Mouse (Mus musculus): Measurements from ENCODE around the gene Fam167b. TPM values are rescaled to one million over a fixed set of nuclear protein-coding genes. Genes with fewer than 3 reads are reported as not detected.

The Fam167b gene
- polyA plus RNA-seq, 1 experiment from 2014 or later, result 15.0 TPM

DNA sequence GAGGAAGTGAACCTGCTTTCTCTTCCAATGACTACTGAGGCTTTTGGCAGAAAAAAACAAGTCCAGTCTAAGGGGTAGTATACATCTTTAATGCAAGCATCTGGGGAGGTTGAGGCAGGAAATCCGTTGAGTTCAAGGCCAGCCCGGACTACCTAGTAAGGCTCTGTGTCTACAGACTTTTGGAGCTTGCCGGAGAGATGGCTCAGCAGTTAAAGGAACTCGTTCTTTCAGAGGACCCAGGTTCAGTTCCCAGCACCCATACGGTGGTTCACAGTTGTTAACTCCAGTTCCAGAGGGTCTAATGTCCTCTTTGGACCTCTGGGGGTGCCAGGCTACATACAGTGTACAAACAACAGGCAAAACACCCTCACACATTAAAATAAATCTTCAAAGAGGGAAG, 39.7 kb upstream of the Fam167b start:
- H3K4me3 ChIP-seq (ENCODE audit: low read depth, low read length), result peak overlapping the region; percentile 75
- peak overlapping the region; percentile 78 for H3K9ac ChIP-seq (replicated peaks)
- H3K27me3 ChIP-seq (ENCODE audit: insufficient read depth, low read length), result no peaks in the 10 kb centered on the region
- H3K36me3 ChIP-seq (replicated peaks; ENCODE audit: insufficient read depth, low read length), result peaks cover 2% of the 10 kb centered on the region; the same call in 1 of the 2 replicates
- H3K4me2 ChIP-seq (ENCODE audit: low read depth, low read length), result peak overlapping the region; percentile 98
- ATAC-seq (no peak), DNase-seq (no peak)
- TF ChIP-seq EP300 (IDR thresholded peaks at IDR 0.05; ENCODE audit: low read depth) (no peak), CTCF (IDR thresholded peaks at IDR 0.05; ENCODE audit: low read depth) (no peak)
- H3K4me1 ChIP-seq (ENCODE audit: insufficient read depth), result peaks cover 16% of the 10 kb centered on the region
- no peak overlapping the region; the same call in 1 of the 2 replicates for H3K27ac ChIP-seq (ENCODE audit: low read depth)
- WGBS (ENCODE audit: insufficient replicate concordance), result 93% methylated on average over 5 of the region's 5 CpGs
- no peaks in the 10 kb centered on the region for H3K9me3 ChIP-seq (ENCODE audit: low read length)

DNA sequence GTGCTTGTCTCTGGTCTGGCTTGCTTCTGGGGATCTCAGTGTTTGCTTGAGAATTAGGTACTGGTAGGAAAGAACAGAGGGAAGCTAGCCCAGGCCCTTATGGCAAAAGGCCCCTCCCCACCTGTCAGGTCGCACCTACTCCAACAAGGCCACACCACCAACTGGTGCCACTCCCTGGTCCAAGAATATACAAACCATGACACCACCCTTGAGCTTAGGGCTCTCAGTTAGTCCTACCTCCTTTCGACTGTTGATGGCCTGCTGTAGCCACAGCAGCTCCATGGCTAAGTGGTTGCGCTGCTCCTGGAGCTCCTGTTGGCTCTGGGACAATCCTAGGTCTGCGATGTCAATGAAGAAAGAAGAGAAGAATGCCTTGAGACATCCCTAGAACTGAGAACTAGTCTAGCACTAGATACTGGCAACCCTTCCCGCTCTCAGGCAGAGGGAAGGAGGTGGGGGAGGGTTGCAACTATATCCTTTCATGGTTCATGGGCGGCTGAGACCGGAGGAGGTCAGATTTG, 38.8 kb upstream of the Fam167b start:
- H3K27ac ChIP-seq (ENCODE audit: low read depth), result no peak overlapping the region
- H3K4me3 ChIP-seq (ENCODE audit: low read depth, low read length), result no peak overlapping the region
- ATAC-seq (no peak), DNase-seq (no peak)
- peaks cover 2% of the 10 kb centered on the region; the same call in 1 of the 2 replicates for H3K36me3 ChIP-seq (replicated peaks; ENCODE audit: insufficient read depth, low read length)
- WGBS (ENCODE audit: insufficient replicate concordance), result 90% methylated on average over 7 of the region's 7 CpGs
- H3K4me2 ChIP-seq (ENCODE audit: low read depth, low read length), result no peak overlapping the region
- peaks cover 8% of the 10 kb centered on the region; the same call in 1 of the 2 replicates for H3K4me1 ChIP-seq (ENCODE audit: insufficient read depth)
- TF ChIP-seq EP300 (IDR thresholded peaks at IDR 0.05; ENCODE audit: low read depth), result no peak
- no peak for TF ChIP-seq CTCF (IDR thresholded peaks at IDR 0.05; ENCODE audit: low read depth)
- no peak overlapping the region for H3K9ac ChIP-seq (replicated peaks)
- H3K27me3 ChIP-seq (ENCODE audit: insufficient read depth, low read length), result no peaks in the 10 kb centered on the region
- no peaks in the 10 kb centered on the region for H3K9me3 ChIP-seq (ENCODE audit: low read length)

DNA sequence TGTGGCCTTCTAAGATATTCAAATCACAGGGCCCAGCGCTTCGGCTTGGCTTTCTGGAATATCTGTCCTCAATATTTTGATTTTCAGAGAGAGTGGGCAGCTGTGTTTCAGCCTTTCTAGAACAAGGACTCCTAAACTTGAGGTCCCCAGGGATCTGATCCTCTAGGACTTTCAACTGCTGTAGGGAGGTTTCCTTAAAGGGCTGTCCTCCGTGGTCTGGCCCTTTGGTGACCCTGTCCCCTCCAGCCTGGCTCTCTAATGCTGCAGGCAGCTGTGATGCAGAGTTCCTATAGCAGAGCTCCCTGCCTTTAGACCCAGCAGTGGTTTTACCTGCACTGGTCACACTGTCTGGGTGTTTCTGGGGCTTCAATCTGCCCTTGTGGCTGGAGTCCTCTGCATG, 38.3 kb upstream of the Fam167b start:
- no peak for ATAC-seq
- WGBS (ENCODE audit: insufficient replicate concordance), result 85% methylated on average over 3 of the region's 3 CpGs
- Histone ChIP-seq H3K4me3 (ENCODE audit: low read depth, low read length) (no peak overlapping the region), H3K4me1 (ENCODE audit: insufficient read depth) (peaks cover 8% of the 10 kb centered on the region; the same call in 1 of the 2 replicates), H3K36me3 (replicated peaks; ENCODE audit: insufficient read depth, low read length) (peaks cover 2% of the 10 kb centered on the region; the same call in 1 of the 2 replicates), H3K4me2 (ENCODE audit: low read depth, low read length) (no peak overlapping the region), H3K27me3 (ENCODE audit: insufficient read depth, low read length) (no peaks in the 10 kb centered on the region), H3K9me3 (ENCODE audit: low read length) (no peaks in the 10 kb centered on the region), H3K9ac (replicated peaks) (no peak overlapping the region), H3K27ac (ENCODE audit: low read depth) (no peak overlapping the region)
- TF ChIP-seq EP300 (IDR thresholded peaks at IDR 0.05; ENCODE audit: low read depth) (no peak), CTCF (IDR thresholded peaks at IDR 0.05; ENCODE audit: low read depth) (no peak)
- DNase-seq, result no peak

DNA sequence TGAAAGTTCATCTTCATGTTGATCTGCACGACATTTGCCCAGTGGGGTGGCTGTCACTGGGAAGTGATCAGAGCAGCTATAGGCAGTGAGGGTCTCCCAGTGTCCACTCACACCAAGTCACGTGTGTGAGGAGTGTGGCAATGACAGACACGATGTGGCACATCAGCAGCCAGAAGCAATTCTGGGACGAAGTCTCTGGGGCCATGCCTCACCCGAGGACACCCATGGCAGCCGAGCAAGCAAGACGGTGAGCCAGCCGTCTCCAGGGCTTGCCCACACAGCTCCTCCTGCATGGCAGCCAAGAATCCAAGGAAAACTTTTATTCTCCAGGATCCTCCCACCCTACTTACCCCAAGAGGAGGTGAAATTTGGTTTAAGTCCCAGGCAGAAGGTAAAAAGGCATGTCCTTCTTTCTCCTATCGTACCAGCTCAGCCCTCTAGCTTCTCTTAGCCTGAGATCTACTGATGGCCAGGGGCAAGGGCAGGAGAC, 37.5 kb upstream of the Fam167b start:
- H3K36me3 ChIP-seq (replicated peaks; ENCODE audit: insufficient read depth, low read length), result peaks cover 2% of the 10 kb centered on the region; the same call in 1 of the 2 replicates
- no peaks in the 10 kb centered on the region for H3K9me3 ChIP-seq (ENCODE audit: low read length)
- ATAC-seq, result no peak
- no peak overlapping the region for H3K27ac ChIP-seq (ENCODE audit: low read depth)
- TF ChIP-seq EP300 (IDR thresholded peaks at IDR 0.05; ENCODE audit: low read depth) (no peak), CTCF (IDR thresholded peaks at IDR 0.05; ENCODE audit: low read depth) (no peak)
- no peak overlapping the region for H3K4me3 ChIP-seq (ENCODE audit: low read depth, low read length)
- no peak overlapping the region for H3K9ac ChIP-seq (replicated peaks)
- H3K4me2 ChIP-seq (ENCODE audit: low read depth, low read length), result no peak overlapping the region
- DNase-seq, result no peak
- no peaks in the 10 kb centered on the region for H3K27me3 ChIP-seq (ENCODE audit: insufficient read depth, low read length)
- 83% methylated on average over 9 of the region's 9 CpGs for WGBS (ENCODE audit: insufficient replicate concordance)
- peaks cover 8% of the 10 kb centered on the region; the same call in 1 of the 2 replicates for H3K4me1 ChIP-seq (ENCODE audit: insufficient read depth)

DNA sequence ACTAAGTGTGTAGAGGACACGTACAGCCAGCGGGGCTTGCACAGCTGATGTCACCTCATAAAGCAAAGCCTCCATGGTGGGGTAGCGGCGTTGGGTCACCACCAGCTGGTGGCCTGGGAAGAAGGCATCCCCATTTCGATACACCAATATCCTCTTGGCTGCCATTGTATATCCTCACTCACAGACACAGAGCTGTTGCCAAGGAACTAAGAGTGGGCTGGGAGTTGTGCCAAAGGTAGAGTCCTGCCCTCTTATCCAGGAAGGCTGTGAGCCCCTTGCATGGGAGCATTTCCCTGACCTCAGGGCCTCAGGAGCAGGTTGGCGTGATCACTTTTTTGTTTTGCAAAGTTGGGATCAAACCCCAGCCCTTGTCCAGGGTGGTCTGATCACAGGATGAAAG, 35.7 kb upstream of the Fam167b start, which contains the start of gene Dcdc2b:
TSS of gene Dcdc2b (minus strand) at position 165 of the 400 bp plus-strand sequence.
- H3K4me1 ChIP-seq (ENCODE audit: insufficient read depth), result peaks cover 8% of the 10 kb centered on the region; the same call in 1 of the 2 replicates
- no peak within 1 kb of the TSS for H3K4me2 ChIP-seq (ENCODE audit: low read depth, low read length)
- no peak for DNase-seq
- H3K36me3 ChIP-seq (replicated peaks; ENCODE audit: insufficient read depth, low read length), result peaks cover 6% of the 10 kb centered on the region
- H3K9ac ChIP-seq (replicated peaks), result no peak within 1 kb of the TSS
- H3K27ac ChIP-seq (ENCODE audit: low read depth), result no peak within 1 kb of the TSS
- no peak within 1 kb of the TSS for H3K4me3 ChIP-seq (ENCODE audit: low read depth, low read length)
- no peaks in the 10 kb centered on the region for H3K27me3 ChIP-seq (ENCODE audit: insufficient read depth, low read length)
- no peaks in the 10 kb centered on the region for H3K9me3 ChIP-seq (ENCODE audit: low read length)
- no peak for TF ChIP-seq EP300 (IDR thresholded peaks at IDR 0.05; ENCODE audit: low read depth)
- TF ChIP-seq CTCF (IDR thresholded peaks at IDR 0.05; ENCODE audit: low read depth), result no peak
- WGBS (ENCODE audit: insufficient replicate concordance), result 86% methylated on average over 6 of the region's 6 CpGs
- ATAC-seq, result no peak

DNA sequence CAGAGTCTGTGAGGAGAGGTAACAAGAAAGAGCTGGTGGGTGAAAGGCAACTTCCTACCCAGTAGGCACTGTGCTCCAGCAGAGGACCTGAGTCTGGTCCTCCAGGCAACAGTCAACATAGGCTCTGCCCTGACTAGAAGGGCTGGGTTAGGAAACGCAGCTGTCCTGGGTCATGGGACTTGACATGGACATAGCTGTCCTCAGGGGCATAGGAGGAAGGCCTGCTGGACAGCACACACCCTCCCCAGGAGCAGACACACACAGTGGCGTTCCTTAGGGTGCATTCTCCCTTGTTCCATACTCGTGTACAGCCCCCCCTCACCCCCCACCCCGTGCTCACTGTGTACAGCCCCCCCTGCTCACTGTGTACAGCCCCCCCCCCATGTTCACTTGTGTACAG, 32.1 kb upstream of the Fam167b start:
- H3K4me3 ChIP-seq (ENCODE audit: low read depth, low read length), result no peak overlapping the region

More for the DNA sequence above, 32.1 kb upstream of the Fam167b start:
- Histone ChIP-seq H3K4me1 (ENCODE audit: insufficient read depth) (peaks cover 5% of the 10 kb centered on the region; the same call in 1 of the 2 replicates), H3K9ac (replicated peaks) (no peak overlapping the region), H3K36me3 (replicated peaks; ENCODE audit: insufficient read depth, low read length) (peaks cover 26% of the 10 kb centered on the region), H3K27ac (ENCODE audit: low read depth) (no peak overlapping the region), H3K27me3 (ENCODE audit: insufficient read depth, low read length) (no peaks in the 10 kb centered on the region), H3K9me3 (ENCODE audit: low read length) (no peaks in the 10 kb centered on the region), H3K4me2 (ENCODE audit: low read depth, low read length) (no peak overlapping the region)
- DNase-seq (no peak), ATAC-seq (no peak)
- no peak for TF ChIP-seq CTCF (IDR thresholded peaks at IDR 0.05; ENCODE audit: low read depth)
- TF ChIP-seq EP300 (IDR thresholded peaks at IDR 0.05; ENCODE audit: low read depth), result no peak
- 60% methylated on average over 4 of the region's 4 CpGs for WGBS (ENCODE audit: insufficient replicate concordance)

Data from liver, postnatal 0 days (tissue).